Mouse (Mus musculus) right cerebral cortex, postnatal 4 days (tissue): ENCODE data around the gene Mylpf.
"Not testable (repeated sequence)": the region's sequence is repeated elsewhere in the genome, so short reads cannot be mapped to it uniquely, and the experiment has no call there.

Experiments
- DNase-seq: peaks from one replicate; pipeline ENCODE4 v3.0.0-alpha.2; 2022

Mylpf gene

DNA sequence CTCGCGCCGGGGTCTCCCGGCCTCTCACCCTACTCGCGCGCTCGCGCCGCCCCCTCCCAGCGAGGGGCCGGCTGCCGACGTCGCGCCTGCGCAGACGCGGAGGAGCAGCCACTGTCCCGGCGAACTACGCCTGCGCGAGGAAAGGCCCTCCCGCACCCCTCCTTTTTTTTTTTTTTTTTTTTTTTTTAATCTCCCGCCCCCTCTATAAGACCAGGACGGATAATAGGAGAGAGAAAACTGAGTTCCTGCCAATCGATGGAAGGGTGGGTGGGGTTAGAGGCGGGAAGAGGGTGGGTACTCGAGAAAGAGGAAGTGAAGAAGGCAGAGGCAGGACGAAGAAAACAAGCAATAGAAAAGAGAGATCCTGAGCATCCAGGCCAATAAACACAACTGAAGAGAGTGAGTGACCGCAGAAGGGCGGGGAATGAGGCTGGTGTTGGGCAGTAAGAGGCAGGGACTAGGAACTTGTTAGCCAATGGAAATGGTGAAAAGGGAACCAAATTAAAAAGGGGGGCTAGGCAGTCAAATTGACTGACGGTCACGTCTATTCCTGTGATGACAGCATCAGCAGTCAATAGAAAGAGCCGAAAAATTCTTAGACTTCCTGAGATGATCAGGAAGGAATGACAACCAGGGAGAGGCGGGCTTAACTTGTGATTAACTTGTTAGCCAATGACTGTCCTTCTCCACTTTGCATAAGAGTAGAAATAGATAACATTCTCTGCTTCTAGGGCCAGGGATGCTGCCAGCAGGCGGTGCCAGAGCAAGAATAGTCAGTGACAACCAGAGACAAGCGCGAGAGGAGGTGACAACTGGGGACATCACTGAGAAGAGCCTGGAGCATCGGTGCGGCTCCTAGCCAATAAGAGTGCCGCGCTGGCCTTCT lies at the start of gene Mylpf:
TSS of gene Mylpf (plus strand) at position 338 of the 886 bp plus-strand sequence.
- DNase-seq, result peak; percentile 95

DNA sequence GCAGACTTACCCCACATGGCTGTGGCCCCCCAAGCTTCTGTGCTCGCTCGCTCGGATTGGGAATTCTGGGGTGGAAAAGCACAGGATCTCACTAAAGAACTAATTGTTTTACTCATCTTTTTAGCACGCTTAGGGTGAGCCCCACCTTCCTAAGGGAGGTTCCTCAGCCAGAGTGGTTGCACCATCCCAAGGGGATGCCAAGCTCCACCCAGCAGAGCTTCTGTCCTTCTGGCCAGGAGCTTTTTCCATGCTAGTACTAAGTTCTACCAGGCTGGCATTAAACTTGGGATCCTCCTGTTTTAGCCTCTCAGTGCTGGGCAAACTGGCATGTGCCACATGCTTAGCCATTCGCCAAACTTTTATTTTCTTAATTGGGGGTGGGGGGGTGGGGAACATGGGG lies 46.1 kb upstream of the Mylpf start:
- DNase-seq, result no peak

GRCm38 (mm10) chr7:127164002-127164401 lies 44.7 kb upstream of the Mylpf start:
- DNase-seq, result no peak

- DNase-seq, result no peak
These were observed 42.8 kb upstream of the Mylpf start for GRCm38 (mm10) chr7:127165607-127166493.

GRCm38 (mm10) chr7:127166501-127166900 lies 42.2 kb upstream of the Mylpf start:
- no peak for DNase-seq

DNA sequence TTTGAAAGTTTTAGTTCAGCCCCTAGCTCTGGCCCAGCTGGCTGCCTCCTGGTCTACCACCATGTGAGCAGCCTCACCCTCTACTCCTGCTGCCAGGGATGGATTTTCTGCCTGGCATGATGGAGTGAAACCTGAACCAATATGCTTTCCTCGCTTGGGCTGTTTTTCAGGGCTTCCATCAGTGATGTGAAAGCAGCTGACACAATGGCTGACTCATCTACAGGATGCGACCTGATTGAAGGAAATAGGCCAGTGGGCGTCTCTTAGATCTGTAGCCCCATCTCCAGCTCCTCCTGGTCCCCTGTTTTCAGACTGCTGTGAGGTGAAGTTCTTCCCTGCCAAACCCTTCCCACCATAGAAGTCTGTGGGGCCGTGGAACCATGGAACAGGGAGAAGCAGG lies 31.8 kb upstream of the Mylpf start:
- no peak for DNase-seq

DNA sequence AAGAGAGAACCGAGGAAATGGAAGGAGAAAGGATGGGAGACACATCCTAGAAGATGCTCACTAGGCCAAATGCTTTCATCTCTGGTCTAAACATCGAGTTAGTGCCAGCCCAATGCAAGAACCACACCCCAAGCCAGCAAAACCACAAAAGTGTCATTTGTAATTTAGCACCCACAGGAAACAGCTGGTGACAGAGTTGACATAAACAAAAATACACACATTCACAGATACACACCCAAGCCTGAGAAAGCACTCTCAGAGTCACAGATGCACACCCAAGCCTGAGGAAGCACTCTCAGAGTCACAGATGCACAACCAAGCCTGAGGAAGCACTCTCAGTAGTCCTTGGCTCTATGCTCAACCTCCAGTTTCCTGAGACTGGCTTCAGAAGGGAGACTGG lies 27.9 kb upstream of the Mylpf start:
- DNase-seq, result no peak

DNA sequence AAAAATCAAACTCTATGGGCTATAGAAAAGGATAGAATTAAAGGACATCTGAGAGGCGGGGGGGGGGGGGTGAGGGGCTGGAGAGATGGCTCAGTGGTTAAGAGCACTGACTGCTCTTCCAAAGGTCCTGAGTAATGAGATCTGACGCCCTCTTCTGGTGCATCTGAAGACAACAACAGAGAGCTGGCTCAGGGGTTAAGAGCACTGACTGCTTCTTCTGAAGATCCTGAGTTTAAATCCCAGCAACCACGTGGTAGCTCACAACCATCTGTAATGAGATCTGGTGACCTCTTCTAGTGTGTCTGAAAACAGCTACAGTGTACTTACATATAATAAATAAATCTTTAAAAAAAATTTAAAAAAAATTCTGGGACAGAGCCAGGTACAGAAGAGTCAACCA lies 27.0 kb upstream of the Mylpf start:
- DNase-seq, result not testable (repeated sequence)

DNA sequence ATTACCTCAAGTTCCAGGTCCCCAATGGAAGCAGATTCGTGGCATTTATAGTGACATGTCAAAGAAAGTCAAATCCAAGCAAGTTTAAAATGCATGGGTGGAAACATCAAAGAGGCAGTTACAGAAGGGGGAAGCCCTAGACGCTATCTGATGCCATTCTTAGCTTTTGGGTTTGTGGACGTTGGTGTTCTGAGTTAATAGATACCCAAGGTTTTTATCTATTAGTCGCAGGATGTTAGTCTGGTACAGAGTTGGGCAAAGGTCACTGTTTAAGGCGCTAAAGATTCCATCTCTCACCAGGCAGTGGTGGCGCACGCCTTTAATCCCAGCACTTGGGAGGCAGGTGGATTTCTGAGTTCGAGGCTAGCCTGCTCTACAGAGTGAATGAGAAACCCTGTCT lies 25.3 kb upstream of the Mylpf start:
- no peak for DNase-seq

DNA sequence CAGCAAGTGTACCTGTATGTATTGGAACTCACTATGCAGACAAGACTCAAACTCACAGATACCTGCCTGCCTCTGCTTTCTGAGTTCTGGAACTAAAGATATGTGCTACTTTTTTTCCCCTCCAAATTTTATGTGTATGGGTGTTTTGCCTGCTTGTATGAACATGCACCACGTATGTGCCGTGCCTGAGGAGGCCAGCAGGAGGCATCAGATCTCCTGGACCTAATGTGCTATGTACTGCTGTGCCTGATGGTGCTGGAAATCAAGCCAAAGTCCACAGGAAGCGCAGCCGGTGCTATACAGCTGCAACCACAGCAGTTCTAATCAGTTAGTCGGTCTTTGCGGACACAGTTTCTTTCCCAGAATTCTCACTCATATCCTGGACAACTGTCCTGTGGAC lies 24.9 kb upstream of the Mylpf start:
- DNase-seq, result no peak

DNA sequence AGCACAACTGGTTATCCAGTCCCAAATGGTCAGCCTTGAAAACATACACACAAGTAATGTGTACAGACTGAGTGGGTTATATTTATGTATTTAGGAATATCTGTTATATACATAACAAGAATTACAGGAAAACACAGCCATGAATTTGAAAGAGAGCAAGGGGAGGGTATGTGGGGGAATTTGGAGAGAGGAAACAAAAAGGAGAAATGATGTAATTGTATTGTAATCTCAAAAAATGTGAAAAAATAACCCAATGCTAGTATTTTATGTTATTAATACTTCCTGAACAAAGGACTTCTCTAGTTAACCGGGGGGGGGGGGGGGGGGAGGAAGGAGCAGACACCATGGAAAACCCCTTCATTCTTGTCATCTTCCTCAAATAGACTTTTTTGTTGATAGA lies 24.0 kb upstream of the Mylpf start:
- DNase-seq, result no peak

DNA sequence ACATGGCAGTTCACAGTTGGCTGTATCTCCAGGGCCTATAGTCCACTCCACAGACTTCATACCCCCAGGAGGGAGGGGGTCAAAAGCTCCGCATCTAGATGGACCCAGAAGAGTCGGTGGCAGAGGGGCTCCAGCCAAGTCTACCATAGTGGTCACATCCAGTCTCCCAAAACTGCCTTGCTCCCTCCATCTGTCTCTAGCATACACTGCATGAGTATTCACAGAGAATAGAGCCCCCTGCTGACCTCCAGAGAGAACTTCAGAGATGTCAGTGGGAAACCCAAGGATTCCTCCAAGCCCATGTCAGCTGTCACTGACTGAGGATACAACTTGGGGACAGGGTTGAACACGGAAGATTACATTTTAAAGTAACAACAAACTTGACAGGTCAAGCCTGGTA lies 23.1 kb upstream of the Mylpf start:
- DNase-seq, result no peak

DNA sequence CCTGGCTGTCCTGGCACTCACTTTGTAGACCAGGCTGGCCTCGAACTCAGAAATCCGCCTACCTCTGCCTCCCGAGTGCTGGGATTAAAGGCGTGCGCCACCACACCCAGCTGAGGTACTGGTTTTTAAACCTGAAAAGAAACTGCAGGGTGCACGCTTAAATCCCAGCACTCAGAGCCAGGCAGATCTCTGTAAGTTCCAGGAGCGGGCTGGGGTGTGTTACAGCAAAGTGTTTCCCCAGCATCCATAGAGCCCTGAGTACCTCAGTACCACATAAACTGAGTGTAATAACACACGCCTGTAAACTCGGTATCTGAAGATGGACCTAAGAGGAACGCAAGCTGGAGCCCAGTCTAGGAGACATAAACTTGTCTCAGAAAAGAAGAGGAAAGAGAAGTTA lies 21.3 kb upstream of the Mylpf start:
- no peak for DNase-seq

GRCm38 (mm10) chr7:127188305-127189276 lies 20.1 kb upstream of the Mylpf start:
- no peak for DNase-seq

GRCm38 (mm10) chr7:127190672-127191071 lies 18.0 kb upstream of the Mylpf start:
- DNase-seq, result no peak

GRCm38 (mm10) chr7:127192989-127193388 lies 15.7 kb upstream of the Mylpf start:
- DNase-seq, result no peak

- DNase-seq, result no peak
These were observed 14.6 kb upstream of the Mylpf start for GRCm38 (mm10) chr7:127194011-127194632.

DNA sequence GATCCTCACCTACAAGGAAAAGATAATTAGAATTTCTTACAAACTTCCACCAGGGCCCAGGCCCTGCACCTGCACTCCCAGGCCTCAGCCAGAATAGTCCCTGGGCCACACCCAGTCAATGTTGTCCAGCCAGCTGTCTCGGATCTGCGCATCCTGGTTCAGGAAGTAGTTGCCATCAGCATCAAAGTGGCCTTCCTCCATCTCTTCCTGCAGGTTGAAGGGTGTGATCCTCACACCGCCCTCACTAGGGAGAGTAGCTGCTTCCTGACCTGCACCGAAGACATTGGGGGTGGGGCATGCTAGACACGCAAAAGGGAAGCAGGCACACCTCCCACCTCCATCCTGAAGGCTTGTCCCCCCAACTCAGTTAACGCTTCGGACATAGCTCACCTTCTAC lies 14.1 kb upstream of the Mylpf start:
- no peak for DNase-seq

GRCm38 (mm10) chr7:127195544-127196295 lies 13.0 kb upstream of the Mylpf start, which contains the start of gene Cd2bp2:
TSS of gene Cd2bp2 (minus strand) at chr7:127196050.
- peak; percentile 88 for DNase-seq

DNA sequence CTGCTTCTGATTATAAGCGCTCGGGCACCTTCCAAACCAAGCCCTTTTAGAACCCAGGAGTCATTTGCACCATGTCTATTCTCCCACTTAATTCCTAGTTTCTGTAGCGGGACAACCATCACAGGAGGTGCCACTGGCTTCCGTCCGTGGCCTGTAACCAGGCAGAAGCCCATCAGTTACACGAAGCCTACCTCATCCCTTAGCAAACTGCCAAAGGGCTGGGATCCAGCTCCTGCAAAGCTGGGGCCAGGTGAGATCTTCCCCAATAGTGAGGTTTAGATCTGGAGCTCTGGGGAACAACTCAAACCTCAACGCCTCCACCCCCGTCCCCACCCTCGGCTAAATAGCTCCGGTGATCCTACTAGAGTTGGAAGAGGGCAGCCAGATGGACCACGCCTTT lies 12.2 kb upstream of the Mylpf start:
- no peak for DNase-seq

DNA sequence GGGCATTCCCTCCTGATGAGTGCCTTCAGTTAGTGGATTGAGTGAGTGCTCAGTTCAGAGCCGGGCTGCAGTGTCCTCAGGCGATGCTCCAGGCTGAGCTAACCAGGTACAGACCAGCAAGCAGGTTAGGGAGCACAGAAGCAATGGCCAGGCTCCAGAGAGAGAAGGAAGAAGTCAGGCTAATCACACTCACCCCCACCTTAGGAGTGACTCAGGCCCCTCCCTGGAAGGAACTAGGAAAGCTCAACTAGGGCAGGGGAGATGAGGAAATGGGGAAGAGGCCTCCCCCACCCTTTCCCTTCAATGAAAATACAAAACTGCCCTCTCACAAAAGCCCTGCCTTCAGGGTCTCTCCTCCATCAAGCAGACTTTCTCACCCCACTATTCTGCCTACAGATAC lies 2.1 kb upstream of the Mylpf start:
- DNase-seq, result no peak
